Mouse (Mus musculus) telencephalon, adult 2 months (tissue): Measurements from ENCODE around the gene Cdsn.
"Not testable (repeated sequence)": the region's sequence is repeated elsewhere in the genome, so short reads cannot be mapped to it uniquely, and the experiment has no call there.

Experiments used
- DNase-seq: peaks from one replicate; pipeline ENCODE4 v3.0.0-alpha.2; 2011; ENCODE audit warnings: low read depth, low spot score

Cdsn gene

DNA sequence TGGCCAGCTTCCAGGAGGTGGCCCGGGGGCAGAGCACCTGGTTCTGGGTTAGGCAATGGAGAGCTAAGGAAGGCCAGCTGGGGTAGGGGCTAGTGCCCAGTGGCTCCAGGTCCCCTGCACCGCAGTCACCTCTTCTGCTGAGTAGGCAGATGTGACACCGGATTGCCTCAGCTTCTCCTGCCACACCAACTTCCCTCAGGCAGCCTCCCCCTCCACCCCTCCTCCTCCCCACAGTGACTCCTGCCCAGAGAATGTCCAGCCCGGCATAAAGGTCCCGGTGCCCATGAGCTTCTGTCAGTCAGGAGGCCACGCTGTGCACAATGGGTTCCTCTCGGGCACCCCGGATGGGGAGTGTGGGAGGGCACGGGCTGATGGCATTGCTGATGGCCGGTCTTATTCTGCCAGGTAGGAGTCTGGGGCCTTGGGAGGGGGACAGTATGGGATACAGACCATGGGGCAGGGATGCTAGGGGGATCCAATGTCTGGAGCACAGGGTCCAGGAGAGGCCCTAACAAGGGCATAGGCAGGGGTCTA is at the start of gene Cdsn:
Gene Cdsn, plus strand, starts transcription at position 248 of the 534 bp plus-strand sequence.
- no peak for DNase-seq

GRCm38 (mm10) chr17:35502226-35502625 is 49.7 kb upstream of the Cdsn start:
- DNase-seq = no peak

- DNase-seq = no peak
Measured at GRCm38 (mm10) chr17:35502762-35503161, 49.2 kb upstream of the Cdsn start.

DNA sequence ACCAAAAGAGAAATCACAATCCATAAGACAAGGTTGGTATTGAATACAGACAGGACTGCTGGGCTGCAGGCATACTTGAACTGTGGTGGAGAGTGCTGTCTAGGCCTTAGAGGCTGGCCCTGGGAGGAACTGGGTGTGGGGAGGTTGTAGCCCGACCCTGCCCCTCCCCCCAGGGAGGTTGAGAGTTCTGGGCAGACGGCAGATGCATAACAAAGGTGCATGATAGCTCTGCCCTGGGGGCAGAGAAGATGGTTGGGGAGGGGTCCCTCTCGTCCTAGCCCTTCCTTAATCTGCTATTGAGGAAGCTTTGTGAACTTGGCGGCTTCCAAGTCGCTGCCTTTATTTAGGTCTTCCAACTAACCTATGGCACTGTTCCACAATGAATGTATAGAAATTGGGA is 48.1 kb upstream of the Cdsn start:
- no peak for DNase-seq

DNA sequence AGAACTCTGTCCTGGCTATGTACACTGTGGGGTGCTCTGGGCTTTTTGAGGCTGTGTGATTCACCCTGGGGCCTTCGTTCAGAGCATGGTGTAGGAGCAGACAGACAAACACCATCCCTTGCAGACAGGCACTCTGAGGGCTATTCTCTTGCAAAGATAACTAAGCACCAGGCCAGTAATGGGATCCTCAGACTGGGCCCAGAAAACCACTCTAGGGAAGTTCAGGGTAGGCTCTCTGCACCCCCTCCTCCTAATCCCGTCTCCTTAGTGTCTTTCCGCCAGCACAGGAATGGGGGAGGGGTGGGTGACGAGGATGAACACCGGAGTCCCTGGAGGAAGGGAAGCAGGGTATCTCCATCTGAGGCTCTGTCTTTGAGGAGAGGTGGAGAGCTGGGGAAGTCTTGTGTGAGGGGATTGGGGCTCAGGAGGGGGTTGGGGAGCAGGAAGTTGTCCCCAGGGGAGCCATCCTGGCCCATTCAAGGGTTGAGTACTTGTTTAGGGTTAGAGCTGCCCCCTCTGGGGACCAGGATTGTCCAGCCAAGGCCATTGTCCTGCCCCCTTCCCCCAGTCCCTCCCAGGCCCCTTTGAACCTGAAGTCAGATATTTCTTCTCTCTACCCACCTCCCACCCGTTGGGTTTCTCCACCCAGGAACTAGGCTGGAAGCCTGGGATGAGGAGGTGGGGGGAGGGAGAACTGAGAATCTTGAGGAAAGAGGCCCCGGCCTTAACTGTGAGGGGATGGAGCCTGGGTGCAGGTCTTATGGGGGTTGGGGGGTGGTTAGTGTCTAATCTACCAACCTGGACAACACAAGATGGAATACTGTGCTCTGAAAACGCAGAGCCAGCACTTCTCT is 47.1 kb upstream of the Cdsn start:
- no peak for DNase-seq

DNA sequence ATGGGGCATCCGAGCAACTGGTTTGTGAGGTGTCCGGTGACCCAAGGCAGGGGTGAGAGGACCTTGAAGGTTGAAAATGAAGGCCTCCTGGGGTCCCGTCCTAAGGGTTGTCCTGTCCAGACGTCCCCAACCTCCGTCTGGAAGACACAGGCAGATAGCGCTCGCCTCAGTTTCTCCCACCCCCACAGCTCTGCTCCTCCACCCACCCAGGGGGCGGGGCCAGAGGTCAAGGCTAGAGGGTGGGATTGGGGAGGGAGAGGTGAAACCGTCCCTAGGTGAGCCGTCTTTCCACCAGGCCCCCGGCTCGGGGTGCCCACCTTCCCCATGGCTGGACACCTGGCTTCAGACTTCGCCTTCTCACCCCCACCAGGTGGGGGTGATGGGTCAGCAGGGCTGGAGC is 46.2 kb upstream of the Cdsn start, which contains the start of gene Pou5f1:
Gene Pou5f1, plus strand, starts transcription at position 243 of the 400 bp plus-strand sequence.
- DNase-seq = no peak

DNA sequence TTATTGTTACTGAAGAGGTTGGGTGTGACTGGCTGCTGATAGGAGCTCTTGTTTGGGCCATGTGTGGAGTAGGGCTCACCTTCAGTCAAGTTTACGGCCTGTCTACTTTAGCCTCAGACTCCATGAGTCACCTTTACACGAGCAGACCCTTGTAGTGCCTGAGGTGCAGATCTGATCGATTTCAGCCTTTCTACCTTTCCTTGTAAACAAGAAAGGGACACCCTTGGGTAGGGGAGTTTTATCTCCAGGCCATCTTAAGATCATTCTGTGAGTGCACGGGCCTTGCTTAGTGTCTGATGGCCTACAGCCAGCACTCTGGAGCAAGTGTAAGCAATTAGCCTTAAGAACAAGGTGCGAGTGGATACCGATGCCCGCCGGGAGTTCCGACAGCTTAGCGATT is 45.0 kb upstream of the Cdsn start:
- no peak for DNase-seq

DNA sequence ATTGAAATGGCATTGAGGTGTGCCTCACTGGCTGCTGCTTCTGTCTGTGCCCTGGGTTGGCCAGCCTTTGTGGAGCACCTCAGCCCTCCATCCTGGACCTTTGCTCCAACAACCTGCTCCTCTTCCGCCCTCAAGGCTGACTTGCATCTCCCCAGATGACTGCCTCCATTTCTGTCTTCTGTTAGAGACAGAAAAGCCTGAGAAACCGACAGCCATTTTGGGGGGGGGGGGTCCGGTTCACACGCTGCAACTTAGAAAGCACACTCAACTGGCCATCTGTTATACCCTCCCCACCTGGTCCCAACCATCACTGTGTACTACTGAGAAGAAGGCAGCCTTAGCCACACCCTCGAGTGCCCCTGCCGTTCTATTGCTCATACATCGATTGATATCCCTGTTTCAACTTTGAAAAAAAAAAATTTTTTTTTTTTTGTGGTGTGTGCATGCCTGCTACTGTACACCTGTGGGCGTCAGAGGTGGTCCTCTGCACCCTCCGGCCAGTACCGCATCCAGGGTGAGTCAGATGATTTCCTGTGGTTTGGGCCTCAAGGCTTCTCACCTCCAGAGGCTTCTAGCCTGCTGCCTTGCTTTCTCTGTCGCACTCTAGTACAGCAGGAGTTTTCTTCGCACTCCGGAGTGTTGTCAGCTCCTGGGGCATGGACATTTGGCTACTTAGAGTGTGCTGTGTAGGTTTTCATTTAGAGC is 44.2 kb upstream of the Cdsn start:
- no peak for DNase-seq

- not testable (repeated sequence) for DNase-seq
Measured at GRCm38 (mm10) chr17:35508279-35508678, 43.6 kb upstream of the Cdsn start.

- no peak for DNase-seq
Measured at GRCm38 (mm10) chr17:35509284-35509683, 42.6 kb upstream of the Cdsn start.

- DNase-seq = no peak
Measured at GRCm38 (mm10) chr17:35512916-35513626, 38.9 kb upstream of the Cdsn start.

GRCm38 (mm10) chr17:35513886-35514285 is 38.0 kb upstream of the Cdsn start:
- DNase-seq = no peak

GRCm38 (mm10) chr17:35514756-35515155 is 37.2 kb upstream of the Cdsn start:
- DNase-seq = no peak

GRCm38 (mm10) chr17:35515911-35516640 is 35.9 kb upstream of the Cdsn start:
- DNase-seq = no peak

DNA sequence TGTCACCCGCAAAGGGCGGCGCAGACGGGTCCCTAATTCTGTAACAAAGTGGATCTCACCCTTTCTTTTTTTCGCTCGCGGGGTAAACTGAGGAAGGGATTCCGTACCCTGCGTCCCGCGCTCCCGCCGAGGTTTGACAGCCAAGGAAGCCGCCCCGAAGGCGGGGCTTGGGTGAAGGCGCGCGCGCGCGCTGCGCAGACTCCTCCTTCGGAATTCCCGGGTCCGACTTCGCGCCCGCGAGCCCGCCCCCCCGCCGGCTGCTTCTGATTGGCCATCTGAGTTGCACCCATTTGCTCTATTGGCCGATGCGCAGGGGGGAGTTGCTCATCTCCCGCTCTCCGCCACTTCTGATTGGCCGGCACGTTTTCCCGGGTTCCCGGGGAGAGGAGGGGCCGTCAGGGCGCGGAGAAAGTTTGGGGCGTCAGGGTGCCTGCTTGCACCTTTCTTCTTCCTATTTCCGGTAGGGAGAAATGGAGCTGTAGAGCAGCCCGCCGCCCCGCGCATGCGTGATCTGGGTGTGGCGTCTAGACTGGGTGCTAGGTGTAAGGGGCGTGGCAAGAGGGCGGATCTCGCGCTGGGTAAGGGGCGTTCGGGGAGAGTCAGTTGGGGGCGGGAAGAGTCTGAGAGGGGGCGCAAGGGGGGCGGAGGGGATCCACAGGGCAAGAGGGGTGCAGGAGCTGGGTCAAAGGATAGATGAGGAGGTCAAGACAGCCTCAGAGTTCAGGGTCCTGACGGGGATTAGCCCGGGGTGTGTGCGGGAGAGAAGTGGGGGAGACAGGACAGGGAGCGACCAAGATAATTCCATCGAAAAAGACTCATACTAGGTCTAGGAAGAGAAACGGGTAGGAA is 35.1 kb upstream of the Cdsn start, which contains the start of the genes Tcf19 and Cchcr1:
Gene Tcf19, minus strand, starts transcription at position 173 of the 849 bp plus-strand sequence.
Gene Cchcr1, plus strand, starts transcription at position 449 of the 849 bp plus-strand sequence.
- DNase-seq = peak; percentile 89

GRCm38 (mm10) chr17:35517526-35517925 is 34.4 kb upstream of the Cdsn start:
- DNase-seq = no peak

DNA sequence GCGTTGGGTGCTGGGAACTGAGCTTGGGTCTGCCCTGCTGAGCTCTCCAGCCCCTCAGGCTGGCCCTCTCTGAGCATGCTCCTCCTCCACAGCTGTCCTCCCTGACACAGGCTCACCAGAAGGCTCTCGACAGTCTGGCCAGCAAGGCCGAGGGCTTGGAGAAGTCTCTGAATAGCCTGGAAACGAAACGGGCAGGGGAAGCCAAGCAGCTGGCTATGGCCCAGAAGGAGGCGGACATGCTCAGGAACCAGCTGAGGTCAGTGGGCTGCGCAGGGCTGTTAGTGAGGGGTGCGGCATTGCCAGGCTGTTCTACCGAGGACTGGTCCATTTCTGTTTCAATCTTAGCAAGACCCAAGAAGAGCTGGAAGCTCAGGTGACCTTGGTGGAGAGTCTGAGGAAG is 27.6 kb upstream of the Cdsn start:
- DNase-seq = no peak

- DNase-seq = no peak
Measured at GRCm38 (mm10) chr17:35526644-35527043, 25.3 kb upstream of the Cdsn start.

DNA sequence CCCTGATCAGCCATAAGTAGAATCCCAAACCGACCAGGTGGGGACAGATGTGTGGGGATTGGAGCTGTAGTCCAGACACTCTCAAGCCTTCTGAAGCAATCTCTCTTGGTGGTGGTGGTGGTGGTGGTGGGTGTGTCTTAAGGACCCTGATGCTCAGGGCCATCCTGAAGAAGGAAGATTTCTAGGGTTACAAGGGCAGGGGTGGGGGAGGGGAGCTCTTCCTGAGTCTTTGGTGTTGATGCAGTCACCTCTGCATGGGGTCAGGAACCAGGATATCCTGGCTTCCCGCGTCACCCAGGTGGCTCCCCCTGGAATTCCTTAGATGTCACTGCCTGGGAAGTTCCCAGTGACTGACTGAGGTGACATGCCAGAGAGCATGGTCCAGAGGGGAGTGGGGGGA is 19.6 kb upstream of the Cdsn start:
- no peak for DNase-seq

GRCm38 (mm10) chr17:35532901-35533300 is 19.0 kb upstream of the Cdsn start, which contains the start of gene Psors1c2:
Gene Psors1c2, plus strand, starts transcription at chr17:35533201.
- DNase-seq = no peak
